Mouse (Mus musculus) intestine, embryonic 15.5 days (tissue): ENCODE measurements at regions not wholly inside any gene's neighbourhood (a gene's known extent, or its start where the extent isn't known, plus 50 kb on each side); places are given as distances from the start of the nearest gene placed in this dataset.
"Not testable (repeated sequence)": the region's sequence is repeated elsewhere in the genome, so short reads cannot be mapped to it uniquely, and the experiment has no call there.

ENCODE experiments used
- ATAC-seq: fragments of 200-750 bp; cut with Nextera tagmentation; 2 replicates; pipeline ENCODE4 v1.8.0; 2017; ENCODE audit warnings: moderate TSS enrichment, moderate library complexity
- H3K27ac ChIP-seq: fragments of 300-500 bp; sonication (generic); 2 replicates; pipeline ENCODE4 v1.5.1; 2015; ENCODE audit warnings: mild to moderate bottlenecking, inconsistent platforms
- H3K27me3 ChIP-seq: fragments of 300-500 bp; sonication (generic); replicated peaks from 2 replicates; pipeline ENCODE4 v1.6.1; 2015; ENCODE audit warnings: inconsistent platforms
- H3K36me3 ChIP-seq: fragments of 300-500 bp; sonication (generic); 2 replicates; pipeline ENCODE4 v1.6.1; 2015; ENCODE audit warnings: inconsistent platforms
- H3K4me1 ChIP-seq: fragments of 300-500 bp; sonication (generic); replicated peaks from 2 replicates; pipeline ENCODE4 v1.6.1; 2015; ENCODE audit warnings: inconsistent platforms
- H3K4me2 ChIP-seq: fragments of 300-500 bp; sonication (generic); replicated peaks from 2 replicates; pipeline ENCODE4 v1.6.1; 2015; ENCODE audit warnings: mild to moderate bottlenecking, inconsistent platforms
- H3K4me3 ChIP-seq: fragments of 300-500 bp; sonication (generic); replicated peaks from 2 replicates; pipeline ENCODE4 v1.5.1; 2015; ENCODE audit warnings: inconsistent platforms
- H3K9ac ChIP-seq: fragments of 300-500 bp; sonication (generic); 2 replicates; pipeline ENCODE4 v1.6.1; 2015; ENCODE audit warnings: inconsistent platforms
- H3K9me3 ChIP-seq: fragments of 300-500 bp; sonication (generic); 2 replicates; pipeline ENCODE4 v1.6.1; 2016; ENCODE audit warnings: inconsistent platforms
- WGBS: fragments of 180-500 bp; shearing (Covaris S2); methylation state at CpG from one replicate; pipeline ENCODE4 v1.1.7; 2015; 5-methylcytosine and 5-hydroxymethylcytosine counted together

DNA sequence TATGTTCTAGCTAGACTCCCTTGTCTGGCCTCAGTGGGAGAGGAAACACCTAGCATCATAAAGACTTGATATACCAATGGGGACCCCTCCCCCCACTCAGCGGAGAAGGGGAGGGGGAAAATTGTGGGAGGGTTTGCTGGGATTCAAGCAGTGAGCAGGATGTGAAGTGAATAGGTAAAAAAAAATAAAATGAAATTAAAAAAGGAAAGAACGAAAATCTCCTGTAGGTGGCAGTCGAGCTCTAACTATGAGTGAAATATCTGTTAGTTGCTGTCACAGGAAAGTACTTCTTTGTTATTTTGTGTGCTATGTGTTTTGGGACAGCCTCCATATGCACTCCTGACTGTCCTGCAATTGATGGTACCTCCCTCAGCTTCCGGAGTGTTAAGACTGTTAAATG is 138.6 kb downstream of the AI429214 start:
- no peaks in the 10 kb centered on the region for H3K9me3 ChIP-seq
- no peak overlapping the region for H3K27ac ChIP-seq
- no peak overlapping the region for H3K4me3 ChIP-seq
- no peak for ATAC-seq
- WGBS, result 16% methylated on average over 4 of the region's 4 CpGs
- no peak overlapping the region for H3K9ac ChIP-seq
- H3K4me2 ChIP-seq, result no peak overlapping the region
- no peaks in the 10 kb centered on the region for H3K36me3 ChIP-seq
- no peaks in the 10 kb centered on the region for H3K4me1 ChIP-seq
- no peaks in the 10 kb centered on the region for H3K27me3 ChIP-seq

DNA sequence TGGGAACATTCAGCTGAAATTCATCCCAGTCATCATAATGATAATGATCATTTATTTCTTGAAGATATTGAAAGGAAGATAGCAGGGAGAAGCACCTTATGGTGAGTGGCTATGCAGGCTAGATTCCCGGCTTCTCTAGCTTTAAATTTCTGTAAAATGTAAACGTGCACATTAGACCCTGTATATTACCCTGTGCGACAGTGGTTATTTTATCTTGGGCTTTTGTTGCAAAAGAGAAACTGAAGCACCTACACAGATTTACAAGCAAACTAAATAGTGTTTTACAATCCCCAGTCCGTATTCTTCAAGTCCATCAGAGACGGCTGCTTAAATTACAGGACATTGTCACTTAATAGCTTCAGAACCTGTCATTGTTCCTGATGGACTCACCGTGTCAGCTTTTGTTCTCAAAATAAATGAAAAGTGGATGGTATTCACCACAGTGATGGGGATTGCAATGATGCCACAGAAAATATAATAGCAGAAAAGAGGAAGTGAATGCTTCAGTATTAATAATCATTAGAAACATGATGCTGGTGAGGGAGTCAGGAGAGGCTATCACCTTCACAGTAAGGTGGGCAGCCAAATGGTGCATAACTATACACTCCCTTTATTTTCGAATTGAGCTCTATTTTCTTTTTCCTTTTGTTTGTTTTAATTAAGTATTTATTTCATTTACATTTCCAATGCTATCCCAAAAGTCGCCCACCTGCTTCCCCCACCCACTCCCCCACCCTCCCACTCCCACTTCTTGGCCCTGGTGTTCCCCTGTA is 141.0 kb downstream of the AI429214 start:
- no peak overlapping the region for H3K4me3 ChIP-seq
- no peaks in the 10 kb centered on the region for H3K4me1 ChIP-seq
- H3K9me3 ChIP-seq, result no peaks in the 10 kb centered on the region
- ATAC-seq, result no peak
- no peak overlapping the region for H3K9ac ChIP-seq
- 73% methylated on average over 8 of the region's 8 CpGs for WGBS
- no peaks in the 10 kb centered on the region for H3K36me3 ChIP-seq
- H3K27me3 ChIP-seq, result no peaks in the 10 kb centered on the region
- H3K27ac ChIP-seq, result no peak overlapping the region
- H3K4me2 ChIP-seq, result no peak overlapping the region

DNA sequence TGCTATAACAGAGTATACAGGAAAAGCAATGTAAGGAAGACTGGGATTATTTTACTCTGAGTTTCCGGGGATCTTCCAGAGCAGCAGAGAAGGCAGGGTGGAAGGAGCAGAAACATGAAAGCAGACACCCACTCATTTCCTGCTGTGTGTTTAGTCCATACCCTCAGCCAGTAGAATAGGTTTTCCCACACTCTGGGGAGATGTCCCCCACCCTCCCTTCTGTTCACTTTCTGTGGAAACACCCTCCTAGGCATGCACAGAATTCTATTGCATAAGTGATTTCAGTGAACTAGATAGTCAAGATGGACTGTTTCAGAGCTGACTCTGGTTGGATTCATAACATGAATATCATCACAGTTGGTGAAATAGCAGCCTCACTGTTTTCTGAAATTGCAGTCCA is 156.9 kb downstream of the AI429214 start:
- H3K4me3 ChIP-seq, result no peak overlapping the region
- H3K9ac ChIP-seq, result no peak overlapping the region
- no peak for ATAC-seq
- H3K27ac ChIP-seq, result no peak overlapping the region
- no peaks in the 10 kb centered on the region for H3K4me1 ChIP-seq
- no peaks in the 10 kb centered on the region for H3K9me3 ChIP-seq
- no peaks in the 10 kb centered on the region for H3K27me3 ChIP-seq
- 52% methylated on average over 1 of the region's 1 CpGs for WGBS
- H3K4me2 ChIP-seq, result no peak overlapping the region
- H3K36me3 ChIP-seq, result no peaks in the 10 kb centered on the region

DNA sequence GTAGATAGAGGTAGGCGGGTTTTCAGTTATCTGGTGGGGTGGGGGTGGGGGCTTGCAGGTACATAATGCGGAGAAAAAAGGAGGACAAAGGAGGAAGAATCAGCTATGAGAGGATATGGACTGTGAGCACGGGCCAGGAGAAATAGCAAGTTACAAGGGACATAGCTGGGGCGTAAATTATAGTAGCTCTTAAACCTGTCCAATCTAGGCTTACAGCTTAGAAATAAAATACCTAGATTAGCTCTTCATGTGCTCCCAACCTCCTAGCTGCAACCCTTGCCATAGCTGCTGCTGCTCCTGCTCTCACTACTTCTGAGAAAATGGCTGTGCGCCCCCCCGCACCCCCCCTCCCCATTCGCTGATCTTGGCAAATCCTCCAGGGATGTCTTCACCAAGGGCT is 161.0 kb downstream of the AI429214 start:
- Histone ChIP-seq H3K27ac (no peak overlapping the region), H3K9ac (no peak overlapping the region), H3K27me3 (no peaks in the 10 kb centered on the region), H3K36me3 (no peaks in the 10 kb centered on the region), H3K4me1 (no peaks in the 10 kb centered on the region), H3K9me3 (no peaks in the 10 kb centered on the region), H3K4me2 (no peak overlapping the region), H3K4me3 (no peak overlapping the region)
- no peak for ATAC-seq
- WGBS, result 85% methylated on average over 7 of the region's 7 CpGs

DNA sequence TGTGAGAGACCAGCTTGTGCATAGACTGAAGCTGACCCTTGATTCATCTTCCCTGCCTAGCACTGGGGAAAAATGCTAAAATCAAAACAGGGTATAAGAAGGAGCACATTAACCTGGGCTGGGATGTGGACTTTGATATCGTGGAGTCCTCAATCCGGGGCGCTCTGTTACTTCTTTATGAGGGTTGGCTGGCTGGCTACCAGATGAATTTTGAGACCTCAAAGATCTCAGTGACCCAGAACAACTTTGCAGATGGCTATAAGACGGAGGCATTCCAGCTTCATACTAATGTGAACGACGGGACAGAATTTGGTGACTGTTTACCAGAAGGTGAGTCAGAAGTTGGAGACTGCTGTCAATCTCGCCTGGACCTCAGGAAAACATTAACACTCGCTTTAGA is 161.5 kb downstream of the AI429214 start:
- Histone ChIP-seq H3K9me3 (no peaks in the 10 kb centered on the region), H3K4me1 (no peaks in the 10 kb centered on the region), H3K27me3 (no peaks in the 10 kb centered on the region), H3K4me2 (no peak overlapping the region), H3K4me3 (no peak overlapping the region), H3K9ac (no peak overlapping the region), H3K27ac (no peak overlapping the region), H3K36me3 (no peaks in the 10 kb centered on the region)
- WGBS, result 87% methylated on average over 8 of the region's 8 CpGs
- no peak for ATAC-seq

DNA sequence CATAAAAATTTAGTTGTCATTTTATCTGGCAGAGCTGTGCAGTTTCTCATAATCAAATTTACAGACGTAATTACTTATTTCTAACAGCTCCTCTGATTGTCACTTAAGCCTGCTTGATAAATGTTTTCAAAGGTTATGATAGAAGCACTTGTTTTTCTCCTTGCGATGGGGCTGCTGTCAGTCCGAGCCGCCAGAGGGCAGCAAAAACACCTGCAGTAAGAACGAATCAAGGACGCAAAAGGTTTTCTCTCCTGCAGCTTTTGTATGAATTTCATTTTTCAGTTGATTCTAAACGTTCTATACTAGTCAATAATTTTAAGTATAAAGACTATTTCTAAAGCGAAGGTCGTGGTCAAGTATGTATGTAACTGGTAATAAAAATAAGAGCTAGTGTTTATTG is 166.1 kb downstream of the AI429214 start:
- 7% methylated on average over 9 of the region's 9 CpGs for WGBS
- ATAC-seq, result no peak
- H3K27ac ChIP-seq, result no peak overlapping the region

DNA sequence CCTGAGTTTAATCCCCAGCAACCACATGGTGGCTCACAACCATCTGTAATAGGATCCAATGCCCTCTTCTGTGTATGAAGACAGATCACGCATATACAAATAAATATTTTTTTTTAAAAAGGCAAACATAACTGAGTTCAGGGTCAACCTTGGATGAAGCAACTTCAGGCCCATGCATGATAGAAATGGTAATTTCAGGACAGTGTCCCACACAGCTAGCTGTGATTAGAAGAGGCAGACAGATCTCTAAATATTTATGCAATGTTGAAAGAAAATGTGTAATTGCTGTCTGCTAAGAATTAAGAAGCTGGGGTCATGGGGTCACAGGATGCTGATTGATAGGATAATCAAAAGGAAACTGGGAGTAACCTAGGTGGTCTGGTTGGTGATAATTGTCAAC is 203.5 kb downstream of the AI429214 start:
- WGBS, result 46% methylated on average over 1 of the region's 1 CpGs
- no peaks in the 10 kb centered on the region for H3K36me3 ChIP-seq
- H3K9ac ChIP-seq, result no peak overlapping the region
- H3K27ac ChIP-seq, result no peak overlapping the region
- H3K4me3 ChIP-seq, result no peak overlapping the region
- H3K27me3 ChIP-seq, result no peaks in the 10 kb centered on the region
- no peak for ATAC-seq
- H3K4me1 ChIP-seq, result no peaks in the 10 kb centered on the region
- no peaks in the 10 kb centered on the region for H3K9me3 ChIP-seq
- no peak overlapping the region for H3K4me2 ChIP-seq

More for the DNA sequence above, 166.1 kb downstream of the AI429214 start:
- H3K9ac ChIP-seq, result no peak overlapping the region
- no peaks in the 10 kb centered on the region for H3K9me3 ChIP-seq
- H3K36me3 ChIP-seq, result no peaks in the 10 kb centered on the region
- no peaks in the 10 kb centered on the region for H3K27me3 ChIP-seq
- no peak overlapping the region for H3K4me3 ChIP-seq
- no peaks in the 10 kb centered on the region for H3K4me1 ChIP-seq
- H3K4me2 ChIP-seq, result no peak overlapping the region

DNA sequence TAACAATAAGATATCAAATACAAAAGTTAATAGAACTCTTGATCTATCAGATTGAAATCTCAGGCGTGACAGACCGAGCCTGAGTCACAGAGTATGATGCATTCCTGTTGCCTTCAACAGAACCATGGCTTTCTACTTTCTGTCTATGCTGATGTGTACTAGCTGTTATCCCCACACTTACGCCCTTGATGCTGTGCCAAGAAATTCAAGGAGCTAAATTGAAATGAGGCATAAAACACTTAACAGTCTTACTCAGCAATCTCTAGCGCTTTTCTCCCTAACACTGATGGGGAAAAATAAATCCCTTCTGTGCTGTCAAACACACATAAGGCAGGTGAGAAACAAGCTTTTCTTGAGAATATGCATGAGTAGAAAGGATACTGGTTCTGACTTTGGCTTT is 222.5 kb downstream of the AI429214 start:
- Histone ChIP-seq H3K27me3 (no peaks in the 10 kb centered on the region), H3K4me1 (no peaks in the 10 kb centered on the region), H3K4me2 (no peak overlapping the region), H3K9ac (no peak overlapping the region), H3K36me3 (no peaks in the 10 kb centered on the region), H3K27ac (no peak overlapping the region), H3K4me3 (no peak overlapping the region), H3K9me3 (no peaks in the 10 kb centered on the region)
- WGBS, result 71% methylated on average over 4 of the region's 4 CpGs
- ATAC-seq, result no peak

DNA sequence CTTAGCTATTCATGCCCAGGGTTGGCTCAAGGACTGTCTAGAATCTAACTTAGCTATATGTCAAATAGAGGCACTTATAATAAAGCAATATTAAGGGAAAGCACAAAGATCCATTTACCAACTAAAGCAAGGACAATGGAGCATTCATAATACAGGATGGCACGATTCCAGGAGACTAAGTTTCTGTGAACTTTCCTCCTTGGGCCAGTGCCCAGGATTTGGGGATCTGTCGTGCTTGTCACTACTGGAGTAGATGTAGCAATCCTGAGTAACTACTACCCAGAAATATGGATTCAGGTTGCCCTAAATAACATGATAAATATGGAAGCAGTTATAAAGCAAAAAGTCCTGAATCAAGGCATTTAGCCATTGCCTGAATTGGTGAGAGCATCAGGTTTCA is 233.7 kb downstream of the AI429214 start:
- H3K27ac ChIP-seq, result no peak overlapping the region
- H3K36me3 ChIP-seq, result no peaks in the 10 kb centered on the region
- no peak for ATAC-seq
- no peak overlapping the region for H3K9ac ChIP-seq
- WGBS, result 64% methylated on average over 2 of the region's 2 CpGs
- no peaks in the 10 kb centered on the region for H3K9me3 ChIP-seq
- H3K4me3 ChIP-seq, result no peak overlapping the region
- H3K4me2 ChIP-seq, result no peak overlapping the region
- no peaks in the 10 kb centered on the region for H3K27me3 ChIP-seq
- H3K4me1 ChIP-seq, result no peaks in the 10 kb centered on the region

DNA sequence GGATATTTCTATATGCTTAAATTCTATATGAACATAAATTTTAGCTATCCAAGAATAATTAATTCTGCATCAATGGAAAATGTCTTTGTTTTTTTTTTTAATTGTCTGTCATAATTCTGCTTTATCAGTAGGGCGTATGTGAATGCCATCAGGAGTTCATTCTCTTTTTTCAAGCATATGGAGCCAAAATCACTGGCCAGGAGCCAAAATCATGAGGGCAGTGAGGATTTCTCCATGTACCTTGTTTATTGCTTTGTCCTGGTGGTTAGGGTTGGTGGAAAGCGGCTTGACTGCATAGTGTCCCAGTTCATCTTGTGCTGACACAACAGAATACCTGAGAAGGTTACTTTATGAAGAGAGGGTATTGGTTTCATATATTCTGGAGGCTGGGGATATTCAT is 243.9 kb downstream of the AI429214 start:
- Histone ChIP-seq H3K4me3 (no peak overlapping the region), H3K9ac (no peak overlapping the region), H3K27me3 (no peaks in the 10 kb centered on the region), H3K4me2 (no peak overlapping the region), H3K9me3 (no peaks in the 10 kb centered on the region), H3K36me3 (no peaks in the 10 kb centered on the region), H3K4me1 (no peaks in the 10 kb centered on the region), H3K27ac (no peak overlapping the region)
- ATAC-seq, result no peak
- WGBS, result 88% methylated on average over 2 of the region's 2 CpGs

DNA sequence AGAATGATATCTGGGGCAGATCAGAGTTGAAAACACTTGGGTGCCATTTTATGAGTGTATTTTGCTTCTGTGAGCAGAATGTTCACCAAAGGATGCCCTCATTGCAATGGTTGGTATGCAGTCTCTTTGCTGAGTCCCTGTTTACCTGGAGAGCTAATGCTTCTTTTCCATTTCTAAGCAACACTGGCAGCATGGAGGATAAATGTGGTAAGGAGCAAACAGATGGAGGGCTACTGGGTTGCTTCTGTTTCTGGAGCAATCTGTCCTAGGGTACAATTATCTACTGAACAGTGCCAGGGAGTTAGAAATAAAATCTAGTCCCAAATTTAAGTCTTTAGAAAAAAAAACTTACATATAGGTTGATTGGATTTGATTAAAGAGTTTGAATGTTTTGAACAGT is 245.9 kb downstream of the AI429214 start:
- no peak for ATAC-seq
- no peaks in the 10 kb centered on the region for H3K4me1 ChIP-seq
- H3K4me2 ChIP-seq, result no peak overlapping the region

DNA sequence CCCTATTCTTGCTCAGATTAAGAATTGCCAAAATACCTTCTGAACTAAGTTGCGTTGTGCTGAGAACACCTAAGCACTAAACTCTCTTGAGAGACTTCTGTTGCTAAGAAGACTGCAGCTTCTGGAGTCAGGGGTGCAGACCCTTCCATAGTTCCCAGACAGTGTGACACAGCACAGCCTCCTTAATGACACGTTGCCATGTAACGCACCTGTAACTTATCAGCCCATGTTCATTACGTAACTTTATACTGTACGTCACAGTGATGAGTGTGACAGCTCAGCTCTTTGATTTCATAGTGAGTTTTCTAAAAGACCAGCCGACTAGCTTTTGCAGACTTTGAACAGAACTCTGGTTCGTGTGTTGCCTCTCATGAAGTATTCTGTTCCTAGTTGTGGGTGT is 257.8 kb downstream of the AI429214 start:
- not testable (repeated sequence) for H3K4me3 ChIP-seq, ATAC-seq, H3K27me3 ChIP-seq, H3K4me1 ChIP-seq, H3K27ac ChIP-seq, H3K9ac ChIP-seq, H3K4me2 ChIP-seq, H3K9me3 ChIP-seq, H3K36me3 ChIP-seq
- 79% methylated on average over 7 of the region's 7 CpGs for WGBS

More for the DNA sequence above, 245.9 kb downstream of the AI429214 start:
- no peak overlapping the region for H3K9ac ChIP-seq
- H3K4me3 ChIP-seq, result no peak overlapping the region
- H3K27me3 ChIP-seq, result no peaks in the 10 kb centered on the region
- no peaks in the 10 kb centered on the region for H3K36me3 ChIP-seq
- no peak overlapping the region for H3K27ac ChIP-seq
- no peaks in the 10 kb centered on the region for H3K9me3 ChIP-seq

DNA sequence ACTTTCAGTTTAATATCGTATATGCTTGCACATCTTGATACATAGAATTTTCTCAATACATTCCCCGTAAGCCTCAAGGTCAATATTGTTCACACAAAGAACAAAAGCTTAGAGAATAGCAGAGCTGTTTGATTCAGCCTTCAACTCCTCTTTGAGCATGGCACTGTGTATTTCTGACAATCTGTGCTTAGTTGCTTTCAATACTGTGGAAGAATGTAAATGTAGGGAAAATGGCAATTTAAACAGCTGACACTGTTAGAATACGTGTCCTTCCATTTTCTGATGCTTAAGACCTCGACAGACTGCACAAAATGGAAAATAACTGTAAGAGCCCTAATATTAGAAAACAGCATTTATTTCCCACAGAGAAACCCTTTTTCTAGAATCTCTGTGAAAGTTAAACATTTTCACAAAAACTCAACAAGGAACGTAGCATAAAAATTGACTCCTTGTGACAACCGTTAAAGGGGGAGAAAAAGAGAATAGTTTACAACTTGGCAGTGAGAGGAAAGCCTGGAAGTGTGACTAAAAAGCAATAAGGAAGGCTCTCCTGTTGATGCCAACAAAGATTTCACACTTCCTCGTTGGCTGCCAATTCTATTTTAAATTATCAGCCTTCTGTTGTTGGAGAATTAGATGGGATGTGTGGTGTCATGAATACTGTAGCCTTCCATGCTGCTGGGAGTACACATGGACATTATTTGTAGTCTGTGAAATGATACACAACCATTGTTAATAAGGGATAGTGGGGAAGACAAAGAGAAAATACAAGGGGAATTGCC is 297.9 kb downstream of the AI429214 start:
- Histone ChIP-seq H3K9me3 (no peaks in the 10 kb centered on the region), H3K36me3 (no peaks in the 10 kb centered on the region), H3K9ac (no peak overlapping the region), H3K4me3 (no peak overlapping the region), H3K4me2 (no peak overlapping the region), H3K27me3 (no peaks in the 10 kb centered on the region), H3K4me1 (no peaks in the 10 kb centered on the region), H3K27ac (no peak overlapping the region)
- 81% methylated on average over 7 of the region's 7 CpGs for WGBS
- no peak for ATAC-seq
